Mouse (Mus musculus): ENCODE data around the gene Tmem11. TPM values are rescaled to one million over a fixed set of nuclear protein-coding genes. Genes with fewer than 3 reads are reported as not detected.

Gene Tmem11
- polyA plus RNA-seq (2012; rRNA removed), result 36.2 and 47.8 TPM in 2 replicates

DNA sequence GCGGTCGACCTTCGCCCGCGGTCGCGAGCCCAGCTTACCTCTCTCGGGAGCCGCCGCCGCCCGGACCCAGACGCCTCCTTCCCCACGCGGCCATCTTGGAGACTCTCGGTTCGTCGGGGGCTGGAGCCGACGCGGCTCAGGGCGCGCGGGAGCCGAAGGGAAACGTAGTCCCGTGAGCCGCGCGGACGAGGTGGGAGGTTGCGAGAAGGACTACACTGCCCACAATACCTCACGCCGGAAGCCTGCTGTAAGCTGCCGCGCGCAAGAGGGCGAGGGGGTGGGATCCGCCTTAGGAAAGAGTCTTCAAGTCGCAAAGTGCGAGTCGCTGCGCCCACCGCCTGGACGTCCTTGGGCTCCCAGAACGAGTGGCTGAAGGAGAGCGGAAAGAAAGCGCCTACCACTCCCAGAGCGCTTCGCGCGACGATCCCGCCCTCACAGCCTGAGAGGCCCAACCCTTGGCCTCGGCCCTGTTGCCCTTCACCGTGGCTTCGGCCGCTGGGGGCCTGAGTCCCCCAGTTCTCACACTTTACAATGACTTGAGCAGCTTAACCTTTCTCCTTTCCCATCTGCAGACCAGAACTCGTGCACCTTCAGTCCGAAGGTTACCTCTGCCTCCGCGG, at the start of gene Tmem11:
Tmem11 (minus strand) TSS at position 598 of the 620 bp plus-strand sequence.

DNA sequence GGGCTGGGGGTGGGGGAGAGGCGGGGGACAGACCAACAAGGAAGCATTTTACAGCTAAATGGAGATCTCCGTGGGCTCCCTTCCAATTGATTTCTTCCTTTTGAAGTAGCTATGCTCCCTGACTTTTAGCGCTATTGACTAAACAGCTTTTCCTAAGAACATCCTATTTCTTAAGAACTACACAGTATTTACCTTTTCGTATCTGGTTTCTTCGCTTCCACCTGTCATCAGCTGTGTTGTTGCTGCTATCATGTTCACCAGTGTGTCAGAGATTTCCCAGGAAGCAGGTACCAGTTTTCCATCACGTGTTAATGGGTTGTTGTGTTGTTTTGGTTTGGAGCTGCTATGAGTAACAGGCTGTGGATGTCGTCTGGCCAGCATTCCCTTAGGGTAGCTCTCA, 35.4 kb upstream of the Tmem11 start, which contains the start of gene Natd1:
Natd1 (minus strand) TSS at position 260 of the 400 bp plus-strand sequence.

DNA sequence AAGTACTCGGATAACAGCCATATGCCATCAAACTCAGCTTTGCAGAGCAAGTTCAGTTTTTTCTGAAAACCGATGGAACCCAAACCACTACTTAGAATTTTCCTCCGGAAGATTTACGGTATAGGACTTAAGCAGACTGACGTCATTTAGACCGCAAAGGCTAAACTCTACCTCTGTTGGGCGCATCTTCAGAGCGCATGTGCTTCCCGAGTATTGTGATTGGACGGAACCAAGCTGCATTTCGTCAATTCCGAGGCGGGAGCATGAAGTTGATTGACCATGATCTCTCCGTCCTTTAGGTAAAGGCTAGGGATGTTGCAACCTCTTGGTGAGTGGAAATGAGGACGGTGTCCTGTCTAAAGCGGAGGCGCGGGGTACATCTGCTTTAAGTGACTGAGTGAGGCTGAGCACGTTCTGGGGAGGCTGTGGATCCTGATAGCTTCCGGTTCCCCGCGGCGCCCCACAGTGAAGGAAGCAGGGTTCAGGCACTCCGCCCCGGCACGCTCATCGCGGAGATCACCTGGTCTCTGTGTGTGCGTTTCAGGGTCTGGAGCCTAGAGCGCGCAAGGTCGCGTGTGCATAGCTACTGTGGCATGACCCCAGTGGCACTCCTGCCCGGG, 48.5 kb downstream of the Tmem11 start, which contains the start of gene Dhrs7b:
Dhrs7b (plus strand) TSS at position 199 of the 620 bp plus-strand sequence.

Other genes with a start within 250 kb of the Tmem11 start
- 26.6 and 28.6 TPM in 2 replicates for gene Llgl1, start 179.5 kb downstream of the Tmem11 start, polyA plus RNA-seq (2012; rRNA removed)
- gene Flii, start 152.0 kb downstream of the Tmem11 start, polyA plus RNA-seq (2012; rRNA removed), result 158 and 169 TPM in 2 replicates
- 10.4 and 11.0 TPM in 2 replicates for gene Mief2, start 150.9 kb downstream of the Tmem11 start, polyA plus RNA-seq (2012; rRNA removed)
- gene Top3a, start 101.9 kb downstream of the Tmem11 start, polyA plus RNA-seq (2012; rRNA removed), result 2.2 and 3.1 TPM in 2 replicates
- 2.0 and 2.3 TPM in 2 replicates for gene Smcr8, start 101.7 kb downstream of the Tmem11 start, polyA plus RNA-seq (2012; rRNA removed)
- gene Shmt1, start 67.6 kb downstream of the Tmem11 start, polyA plus RNA-seq (2012; rRNA removed), result 6.0 and 9.2 TPM in 2 replicates
- 4.9 and 5.8 TPM in 2 replicates for gene Dhrs7b, start 48.6 kb downstream of the Tmem11 start, polyA plus RNA-seq (2012; rRNA removed)
- 9.2 and 11.1 TPM in 2 replicates for gene Natd1, start 35.5 kb upstream of the Tmem11 start, polyA plus RNA-seq (2012; rRNA removed)
- 34.9 and 38.3 TPM in 2 replicates for gene Map2k3, start 52.8 kb upstream of the Tmem11 start, polyA plus RNA-seq (2012; rRNA removed)
- 1.6 and 2.2 TPM in 2 replicates for gene Kcnj12, start 143.3 kb upstream of the Tmem11 start, polyA plus RNA-seq (2012; rRNA removed)
- 0.80 and 1.8 TPM in 2 replicates for gene Tnfrsf13b, start 247.5 kb upstream of the Tmem11 start, polyA plus RNA-seq (2012; rRNA removed)